Mouse (Mus musculus) cerebellum, postnatal 25 days (tissue): Measurements from ENCODE around the gene Psmd9.

Source experiments
- DNase-seq, 2 experiments: peaks; one replicate each; pipeline ENCODE4 v3.0.0; 2021; ENCODE audit warnings: mixed read lengths in 2 of 2

Psmd9 gene

DNA sequence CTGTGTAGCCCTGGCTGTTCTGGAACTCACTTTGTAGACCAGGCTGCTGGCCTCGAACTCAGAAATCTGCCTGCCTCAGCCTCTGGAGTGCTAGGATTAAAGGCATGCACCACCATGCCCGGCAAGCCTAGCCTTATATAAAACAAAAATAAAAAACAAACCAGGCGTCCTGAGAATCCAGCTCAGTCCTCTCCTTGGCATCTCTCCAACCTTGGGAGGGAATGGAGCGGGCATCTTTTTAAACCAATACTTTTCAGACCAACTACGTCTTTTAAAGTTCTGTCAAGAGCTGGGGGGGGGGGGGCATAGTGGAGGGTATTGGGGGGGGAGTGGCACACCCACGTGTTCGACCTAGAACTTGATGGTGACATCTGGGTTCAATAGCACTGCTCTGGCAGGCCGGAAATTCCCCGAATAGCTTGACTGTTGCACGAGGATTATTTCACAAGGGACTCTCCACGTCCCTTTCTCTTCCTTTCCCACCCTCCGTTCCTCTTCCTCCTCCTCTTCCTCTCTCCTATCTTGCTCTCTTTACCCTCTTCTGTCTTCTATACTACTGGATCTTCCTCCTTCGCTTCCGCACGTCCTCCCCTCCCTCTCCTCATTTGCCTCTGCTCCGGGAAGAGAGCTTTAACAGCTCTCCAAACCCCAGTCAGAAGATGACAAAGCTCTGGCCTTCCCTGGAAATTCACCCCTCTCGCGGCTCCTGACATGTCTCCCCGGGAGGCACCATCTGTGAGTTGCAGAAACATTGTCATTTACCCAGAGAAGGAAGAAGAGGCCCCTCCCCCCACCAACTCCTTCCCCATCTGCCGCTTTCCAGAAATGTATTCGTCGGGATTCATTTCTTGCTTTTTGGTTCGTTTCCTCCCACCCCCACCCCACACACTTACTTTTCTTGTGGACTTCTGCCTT, 87.9 kb downstream of the Psmd9 start:
- peak; percentile 57 to 74 for DNase-seq

DNA sequence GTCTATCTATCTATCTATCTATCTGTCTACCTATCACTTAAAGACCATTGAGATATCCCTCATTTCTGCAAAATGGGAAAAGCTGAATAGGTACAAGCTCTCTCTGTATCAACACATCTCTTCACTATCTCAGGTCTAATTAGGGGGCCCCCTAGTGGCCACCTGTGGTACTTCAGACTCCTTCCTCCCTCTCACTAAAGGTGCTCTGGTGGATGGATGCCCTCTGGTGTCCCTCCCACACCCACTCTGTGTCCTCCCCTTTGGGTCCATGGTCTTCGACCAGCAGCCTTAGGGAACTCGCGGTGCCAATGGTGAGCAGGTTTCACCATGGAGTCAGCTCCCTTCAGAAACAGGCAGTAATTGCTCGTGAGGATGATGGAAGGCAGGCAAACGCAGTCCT, 89.8 kb downstream of the Psmd9 start:
- peak; percentile 86 to 90 for DNase-seq

DNA sequence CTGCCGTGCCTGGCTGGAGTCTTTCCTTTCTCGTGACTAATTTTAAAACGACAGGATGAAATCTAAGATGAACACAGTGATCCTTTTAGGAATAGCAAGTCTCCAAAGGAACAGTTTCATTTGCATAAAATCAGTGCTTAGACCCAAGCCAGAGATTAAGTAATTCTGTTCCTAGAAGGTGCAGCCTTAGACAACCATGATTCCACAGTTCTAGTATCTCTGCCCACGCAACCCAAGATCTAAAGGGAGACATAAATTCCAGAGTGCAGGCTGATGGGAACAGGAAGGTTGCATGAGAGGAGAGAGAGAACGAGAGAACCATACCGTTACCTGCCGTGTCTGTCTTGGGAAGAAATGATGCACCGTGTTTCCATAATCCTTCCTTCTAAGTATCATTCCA, 91.5 kb downstream of the Psmd9 start:
- no peak for DNase-seq

DNA sequence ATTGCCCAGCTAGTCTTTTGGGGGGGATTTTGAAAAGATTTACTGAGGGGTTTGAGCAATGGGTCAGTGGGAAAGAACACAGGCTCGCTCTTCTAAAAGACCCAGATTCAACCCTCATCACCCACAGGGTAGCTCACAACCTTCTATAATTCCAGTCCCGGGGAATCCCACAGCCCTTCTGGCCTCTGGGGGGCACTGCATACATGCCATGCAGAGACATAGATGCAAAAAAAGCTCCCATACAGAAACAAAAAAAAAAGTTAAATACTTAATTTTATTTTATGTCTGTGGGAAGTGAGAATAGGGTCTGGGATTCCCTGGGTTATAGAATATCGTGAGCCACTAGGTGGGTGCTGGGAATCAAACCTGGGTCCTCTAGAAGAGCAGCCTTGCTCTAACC, 97.7 kb downstream of the Psmd9 start:
- no peak for DNase-seq

DNA sequence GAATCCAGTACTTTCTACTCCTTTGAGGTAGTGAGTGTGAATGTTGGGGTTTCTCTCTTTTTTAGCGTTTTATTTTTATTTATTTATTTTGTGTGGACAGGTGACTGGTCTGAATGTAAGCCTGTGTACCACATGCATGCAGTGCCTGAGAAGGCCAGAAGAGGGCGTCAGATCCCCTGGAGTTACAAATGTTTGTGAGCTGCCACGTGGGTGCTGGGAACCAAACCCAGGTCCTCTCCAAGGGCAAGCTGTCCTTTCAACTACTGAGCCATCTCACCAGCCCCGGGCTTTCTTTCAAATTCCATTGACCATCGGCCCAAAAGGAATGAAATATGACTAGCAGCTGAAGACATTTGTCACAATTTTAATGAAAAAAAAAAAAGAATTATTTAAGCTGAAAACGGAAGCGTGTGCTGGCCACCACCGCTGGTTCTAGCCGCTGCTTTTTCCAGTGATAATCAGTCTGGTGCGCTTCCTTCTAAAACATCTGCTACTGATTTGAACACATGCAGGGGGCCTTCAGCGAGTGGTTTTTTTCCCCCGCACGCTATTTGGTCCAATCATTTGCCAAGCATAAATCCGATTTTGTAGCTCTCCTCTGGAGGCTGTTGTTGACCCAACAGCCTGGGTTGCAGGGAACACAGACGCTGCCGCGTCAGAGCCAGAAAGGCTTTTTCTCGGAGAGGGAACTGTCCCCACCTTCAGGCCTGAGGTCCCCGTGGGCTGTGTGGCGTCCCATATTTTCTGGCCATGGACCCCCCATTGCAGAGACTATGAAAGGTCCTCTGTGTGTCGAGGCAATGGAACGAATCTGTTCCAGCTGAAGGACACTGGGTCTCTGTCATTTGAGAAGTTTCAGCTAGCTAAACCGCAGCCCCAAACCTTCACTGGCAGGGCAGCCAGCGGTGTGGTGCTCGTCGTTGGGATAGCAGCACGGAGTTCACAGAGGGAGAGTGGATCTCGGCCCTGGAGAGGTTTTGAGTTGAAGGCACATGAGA, 99.6 kb downstream of the Psmd9 start:
- DNase-seq, result no peak

DNA sequence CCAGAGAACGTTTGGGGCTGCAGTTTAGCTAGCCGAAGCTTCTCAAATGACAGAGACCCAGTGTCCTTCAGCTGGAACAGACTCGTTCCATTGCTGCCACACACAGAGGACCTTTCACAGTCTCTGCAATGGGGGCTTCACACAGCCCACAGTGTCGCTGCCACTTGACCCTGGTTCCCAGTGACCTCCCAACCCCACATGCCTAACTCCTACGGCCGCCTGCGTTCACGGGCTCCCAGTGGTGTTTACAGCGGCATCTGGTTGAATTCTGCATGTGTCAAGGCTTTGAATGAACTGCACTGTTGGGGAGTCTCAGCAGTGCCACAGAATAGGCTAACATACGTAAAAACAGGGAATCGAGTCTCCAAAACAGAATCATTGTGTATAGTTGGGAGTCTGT, 101.7 kb downstream of the Psmd9 start:
- no peak for DNase-seq

DNA sequence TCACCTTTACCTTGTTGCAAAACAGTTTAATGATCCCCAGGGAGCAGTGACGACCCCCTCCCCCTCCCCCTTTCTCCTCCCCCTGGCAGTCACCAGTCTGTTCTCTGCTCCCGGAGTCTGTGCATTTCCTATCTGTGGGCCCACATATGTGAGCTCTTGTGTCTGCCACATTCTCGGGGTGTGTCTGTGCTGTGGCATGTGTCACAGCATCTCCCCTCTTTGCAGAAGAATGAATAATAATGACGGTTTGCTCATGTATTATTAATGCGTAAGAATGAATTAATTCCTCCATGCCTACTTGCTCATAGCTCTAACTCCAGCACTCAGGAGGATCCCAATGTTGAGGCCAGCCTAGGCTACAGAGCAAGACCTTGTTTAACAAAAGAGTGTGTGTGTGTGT, 103.7 kb downstream of the Psmd9 start:
- DNase-seq, result no peak

DNA sequence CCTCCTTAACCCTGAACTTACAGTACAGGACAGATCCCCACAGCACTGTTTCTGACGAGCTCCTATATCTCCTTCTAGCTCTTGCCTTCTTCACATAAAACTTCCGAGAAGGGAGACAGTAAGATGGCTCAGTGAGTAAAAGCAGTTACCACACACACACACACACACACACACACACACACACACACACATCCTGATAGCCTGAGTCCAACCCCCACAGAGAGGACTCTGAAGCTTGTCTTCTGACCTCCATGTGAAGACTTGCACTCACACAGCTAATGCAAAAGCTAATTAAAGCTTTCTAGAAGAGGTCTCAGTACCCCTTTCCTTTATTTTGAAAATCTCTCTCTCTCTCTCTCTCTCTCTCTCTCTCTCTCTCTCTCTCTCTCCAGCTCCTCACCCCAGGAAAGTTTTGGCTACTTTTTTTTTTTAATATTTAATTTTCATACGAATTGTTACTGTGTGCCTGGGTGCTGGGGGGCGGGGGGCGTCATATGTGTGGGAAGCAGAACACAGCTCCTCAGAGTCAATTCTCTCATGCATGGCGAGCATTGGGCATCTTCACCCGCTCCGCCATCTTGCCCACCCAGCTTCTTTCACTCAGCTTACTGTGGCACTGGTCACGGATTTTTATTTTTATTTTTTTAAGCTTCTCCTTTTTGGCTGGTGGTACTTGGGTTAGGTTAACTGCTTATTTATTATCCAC, 107.6 kb downstream of the Psmd9 start:
- DNase-seq, result no peak

DNA sequence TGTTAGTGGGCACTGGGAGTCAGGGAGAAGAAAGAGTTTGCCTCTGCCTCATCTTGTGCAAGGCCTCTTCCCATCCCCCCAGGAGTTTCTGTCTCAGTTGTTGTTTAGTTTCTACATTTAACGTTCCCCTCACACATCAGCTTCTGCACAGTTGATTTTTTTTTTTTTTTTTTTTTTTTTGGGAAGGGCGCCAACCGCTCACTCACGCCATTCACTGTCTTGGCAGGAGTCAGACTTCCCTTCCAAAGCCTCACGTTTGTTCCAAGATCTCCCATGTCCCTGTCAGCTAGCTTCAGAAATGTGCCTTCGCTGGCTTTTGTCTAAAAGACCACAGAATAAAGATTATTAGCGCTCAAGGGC, 108.1 kb downstream of the Psmd9 start:
- peak in 1 of 2 experiments; percentile 16 for DNase-seq

DNA sequence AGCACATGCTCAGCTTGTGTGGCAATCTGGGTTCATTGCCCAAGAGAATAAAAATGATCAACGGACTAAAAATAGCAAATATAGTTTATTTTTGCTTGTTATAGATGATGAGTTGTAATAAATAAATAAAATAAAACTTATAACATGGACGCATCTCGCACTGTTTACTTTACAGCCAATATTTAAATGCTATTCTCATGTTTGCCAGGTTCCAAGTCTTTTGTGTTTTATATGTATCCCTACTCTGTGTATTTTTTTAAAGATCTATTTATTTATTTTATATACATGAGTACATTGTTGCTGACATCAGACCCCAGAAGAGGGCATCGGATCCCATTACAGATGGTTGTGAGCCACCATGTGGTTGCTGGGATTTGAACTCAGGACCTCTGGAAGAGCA, 108.5 kb downstream of the Psmd9 start:
- DNase-seq, result no peak

DNA sequence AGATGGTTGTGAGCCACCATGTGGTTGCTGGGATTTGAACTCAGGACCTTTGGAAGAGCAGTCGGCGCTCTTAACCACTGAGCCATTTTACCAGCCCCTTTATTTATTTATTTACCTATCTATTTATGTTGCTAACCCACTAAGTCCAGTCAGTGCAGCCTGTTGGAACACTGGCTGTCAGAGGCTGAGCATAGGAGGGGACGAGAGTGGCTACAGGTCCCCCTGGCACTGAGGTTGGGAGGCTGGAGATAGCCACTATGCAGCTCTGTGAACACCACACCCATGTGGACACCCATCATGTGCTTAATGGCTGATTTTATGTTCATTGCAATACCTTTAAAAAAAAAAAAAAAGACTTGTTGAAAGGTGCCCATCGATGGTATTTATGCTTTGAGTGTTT, 110.0 kb downstream of the Psmd9 start:
- DNase-seq, result no peak

DNA sequence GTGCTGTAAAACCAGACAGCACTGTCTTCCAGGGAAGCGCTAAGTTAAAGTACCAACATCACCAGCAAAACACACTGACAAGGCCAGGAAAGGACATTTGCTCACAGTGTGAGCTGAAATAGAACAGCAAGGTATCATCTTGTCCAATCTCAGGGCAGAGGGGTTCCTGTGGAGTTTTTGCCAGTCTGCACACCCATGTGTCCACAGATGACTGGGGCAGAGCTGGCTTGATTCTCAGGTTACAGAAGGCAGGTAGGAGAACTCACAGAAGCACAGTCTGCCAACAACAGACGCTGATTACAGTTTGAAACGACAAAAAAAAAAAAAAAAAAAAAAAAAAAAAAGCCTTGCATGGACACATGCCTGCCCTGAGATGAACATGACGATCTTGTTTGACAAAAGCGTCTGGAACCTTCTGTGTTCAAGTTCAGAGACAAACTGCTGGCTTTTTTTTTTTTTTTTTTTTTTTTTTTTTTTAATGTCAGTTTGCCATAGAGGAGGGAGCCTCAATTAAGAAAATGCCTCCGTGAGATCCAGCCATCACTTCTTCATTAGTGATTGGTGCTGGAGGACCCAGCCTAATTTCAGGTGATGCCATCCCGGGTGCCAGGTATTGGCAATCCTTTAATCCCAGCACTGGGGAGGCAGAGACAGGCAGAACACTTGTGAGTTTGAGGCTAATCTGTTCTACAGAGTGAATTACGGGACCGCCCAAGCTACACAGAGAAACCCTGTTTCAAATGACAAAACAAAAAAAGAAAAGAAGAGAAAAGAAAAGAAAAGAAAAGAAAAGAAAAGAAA, 112.3 kb downstream of the Psmd9 start:
- DNase-seq, result peak; percentile 48 to 64

DNA sequence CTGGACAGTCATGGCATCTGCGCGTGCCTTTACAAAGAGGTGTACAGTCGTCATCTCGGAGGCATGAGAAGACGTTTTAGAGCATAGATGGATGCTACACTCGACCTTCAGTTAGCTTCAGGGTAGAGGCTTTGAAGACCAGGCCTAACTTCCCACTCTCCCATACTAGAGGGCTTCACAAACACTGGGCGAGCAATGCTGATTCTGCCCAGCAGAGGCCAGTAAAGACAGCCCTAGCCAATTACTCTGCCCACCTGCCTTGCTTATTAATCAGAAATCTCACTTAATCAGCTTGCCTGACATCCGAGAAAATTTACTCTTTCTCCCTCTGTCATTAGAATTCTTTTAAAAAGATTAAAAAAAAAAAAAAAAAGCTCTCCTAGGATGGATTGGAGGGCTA, 116.0 kb downstream of the Psmd9 start:
- DNase-seq, result peak; percentile 67 to 78

DNA sequence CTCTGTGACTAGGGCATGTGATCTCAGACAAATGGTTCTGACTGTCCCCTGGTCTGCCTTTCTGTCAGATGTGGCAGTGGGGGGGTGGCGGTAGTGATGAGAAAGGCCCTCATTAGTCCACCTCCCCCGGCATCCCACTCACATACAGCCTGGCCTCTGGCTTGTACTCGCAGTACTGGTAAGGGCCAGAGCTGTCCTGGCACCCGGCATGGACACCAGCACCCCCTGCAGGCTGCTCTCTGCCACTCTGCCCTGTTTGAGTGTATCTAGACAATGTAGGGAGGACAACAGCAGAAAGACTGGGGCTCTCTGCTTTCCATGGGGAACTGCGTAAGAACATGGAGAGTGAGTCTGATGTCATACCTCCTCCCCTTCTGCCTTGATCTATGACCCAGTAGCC, 118.9 kb downstream of the Psmd9 start:
- DNase-seq, result peak in 1 of 2 experiments; percentile 40

DNA sequence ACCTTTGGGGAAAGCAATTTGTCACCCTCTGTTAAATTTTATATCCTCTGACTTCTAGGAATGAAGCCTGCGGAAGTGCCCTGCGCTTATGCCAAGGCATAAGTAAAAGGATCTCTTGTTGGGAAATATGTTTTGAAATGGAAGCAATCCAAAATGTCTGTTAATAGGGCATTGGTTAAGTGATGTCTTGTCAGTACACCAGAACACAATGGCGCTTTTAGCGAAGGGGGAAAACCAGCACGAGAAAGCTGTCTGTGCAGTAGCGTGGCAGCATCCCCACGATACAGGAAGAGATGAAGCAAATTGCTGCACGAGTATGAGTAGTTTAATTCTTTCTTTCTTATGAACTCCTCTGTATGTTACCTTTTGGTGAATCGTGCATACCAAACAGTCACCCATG, 125.4 kb downstream of the Psmd9 start:
- DNase-seq, result no peak

DNA sequence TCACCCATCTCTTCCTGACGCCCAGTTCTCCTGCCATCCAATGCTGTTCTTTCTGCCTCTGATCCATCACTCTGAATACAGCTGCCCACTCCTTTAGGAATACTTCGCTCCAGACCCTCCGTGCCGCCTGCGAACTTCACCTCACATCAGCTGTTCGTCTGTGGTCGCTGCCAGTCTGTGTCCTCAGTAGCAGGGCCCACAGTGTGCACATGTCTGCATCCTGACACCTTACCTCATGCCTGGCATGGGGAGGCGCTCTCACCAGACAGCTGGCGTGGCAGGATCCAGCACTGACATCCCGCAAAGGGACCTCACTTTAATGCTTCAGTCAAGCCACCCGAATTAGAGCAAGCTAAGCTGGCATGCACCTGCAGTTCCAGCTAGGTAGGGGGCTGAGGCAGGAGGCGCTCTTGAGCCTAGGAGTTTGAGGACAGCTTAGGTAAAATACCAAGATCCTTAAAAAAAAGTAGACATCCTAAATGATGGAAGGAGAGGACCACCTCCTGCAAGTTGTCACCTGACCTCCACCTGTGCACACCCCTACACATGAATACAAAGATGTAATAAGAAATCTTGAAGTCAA, 127.1 kb downstream of the Psmd9 start:
- peak in 1 of 2 experiments; percentile 41 for DNase-seq

DNA sequence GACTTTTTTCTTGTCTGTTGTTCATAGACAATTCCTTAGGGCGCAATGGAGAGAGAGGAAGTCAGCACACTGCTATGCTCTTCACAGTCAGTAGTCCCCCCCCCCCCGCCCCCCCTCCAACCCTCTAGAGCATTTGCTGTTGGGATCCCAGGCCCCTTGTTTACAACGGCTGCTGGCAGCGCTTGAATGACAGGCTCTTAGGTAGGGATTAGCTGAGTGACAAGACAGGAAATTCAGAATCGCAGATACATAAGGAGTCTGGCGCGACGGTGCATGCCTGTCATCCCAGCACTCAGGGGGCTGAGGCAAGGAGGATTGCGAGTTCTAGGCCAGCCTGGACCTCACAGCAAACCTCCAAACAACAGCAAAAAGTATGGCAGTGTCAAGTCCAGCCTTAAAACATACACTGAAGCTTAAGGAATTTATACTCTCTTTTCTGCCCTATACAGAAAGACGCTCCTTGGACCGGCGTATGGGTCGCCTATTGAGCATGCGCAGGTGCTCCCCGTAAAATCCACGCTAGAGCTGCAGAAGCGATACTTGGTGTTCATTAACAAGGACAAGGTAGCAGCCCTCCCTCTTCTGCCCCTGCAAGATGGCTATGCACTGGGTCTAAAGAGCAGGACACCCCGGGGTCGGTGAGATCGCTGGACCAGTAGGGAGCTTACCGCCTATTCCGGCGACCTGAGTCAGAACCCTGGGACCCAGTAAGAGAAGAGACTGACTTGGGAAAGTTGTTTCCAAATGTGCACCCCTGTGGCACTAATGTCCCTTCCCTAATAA, 128.0 kb downstream of the Psmd9 start:
- DNase-seq, result no peak

DNA sequence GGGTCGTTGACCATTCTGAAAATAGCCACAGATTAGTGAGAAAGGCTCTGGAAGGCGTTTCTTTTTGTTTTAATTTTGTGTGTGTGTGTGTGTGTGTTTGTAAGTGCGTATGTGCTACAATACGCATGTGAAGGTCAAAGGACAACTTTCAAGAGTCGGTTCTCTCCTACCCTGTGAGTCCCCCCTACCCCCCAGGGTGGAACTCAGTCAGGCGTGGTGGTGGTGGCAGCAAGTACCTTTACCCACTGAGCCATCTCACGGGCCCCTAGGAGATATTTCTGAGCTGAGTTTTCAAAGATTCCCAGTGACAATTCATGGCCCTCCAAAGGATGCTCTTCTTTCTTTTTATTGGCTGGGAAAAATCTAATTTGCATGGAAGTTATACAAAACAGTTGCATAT, 128.6 kb downstream of the Psmd9 start:
- DNase-seq, result no peak

DNA sequence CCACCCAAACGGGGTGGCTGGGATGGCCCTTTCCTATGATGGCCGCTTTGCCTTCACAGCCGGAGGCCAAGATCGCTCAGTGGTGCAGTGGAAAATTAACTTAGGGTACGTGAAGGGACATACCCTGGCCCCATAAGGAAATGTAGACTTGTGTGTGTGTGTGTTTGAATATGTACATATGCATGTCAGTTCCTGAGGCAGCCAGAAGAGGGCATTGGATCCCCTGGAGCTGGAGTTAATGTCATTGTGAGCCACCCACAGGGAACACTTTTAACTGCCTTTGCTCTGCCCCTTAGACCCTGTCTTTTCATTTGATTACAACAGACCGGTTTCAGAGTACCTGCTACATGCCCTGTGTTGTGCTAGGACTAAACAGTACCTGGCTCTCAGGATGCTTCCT, 129.3 kb downstream of the Psmd9 start:
- no peak for DNase-seq
